Mouse (Mus musculus) midbrain, embryonic 13.5 days (tissue): ENCODE data around the gene Cab39l. TPM values are rescaled to one million over a fixed set of nuclear protein-coding genes. Genes with fewer than 3 reads are reported as not detected.
"Not testable (repeated sequence)": the region's sequence is repeated elsewhere in the genome, so short reads cannot be mapped to it uniquely, and the experiment has no call there.

Source experiments
- ATAC-seq: fragments of 200-750 bp; cut with Nextera tagmentation; 2 replicates; pipeline ENCODE4 v1.8.0; 2017; ENCODE audit warnings: mild to moderate bottlenecking, moderate TSS enrichment, moderate library complexity
- H3K27ac ChIP-seq: fragments of 300-500 bp; sonication (generic); 2 replicates; pipeline ENCODE4 v1.5.1; 2015; ENCODE audit warnings: inconsistent platforms, mild to moderate bottlenecking, moderate library complexity
- H3K27me3 ChIP-seq: fragments of 300-500 bp; sonication (generic); 2 replicates; pipeline ENCODE4 v1.6.1; 2015; ENCODE audit warnings: mild to moderate bottlenecking, inconsistent platforms
- H3K36me3 ChIP-seq: fragments of 300-500 bp; sonication (generic); 2 replicates; pipeline ENCODE4 v1.6.1; 2015; ENCODE audit warnings: mild to moderate bottlenecking, inconsistent platforms
- H3K4me1 ChIP-seq: fragments of 300-500 bp; sonication (generic); replicated peaks from 2 replicates; pipeline ENCODE4 v1.6.1; 2015; ENCODE audit warnings: inconsistent platforms
- H3K4me2 ChIP-seq: fragments of 300-500 bp; sonication (generic); replicated peaks from 2 replicates; pipeline ENCODE4 v1.6.1; 2015; ENCODE audit warnings: moderate library complexity, mild to moderate bottlenecking, inconsistent platforms
- H3K4me3 ChIP-seq: fragments of 300-500 bp; sonication (generic); replicated peaks from 2 replicates; pipeline ENCODE4 v1.5.1; 2015; ENCODE audit warnings: mild to moderate bottlenecking, inconsistent platforms
- H3K9ac ChIP-seq: fragments of 300-500 bp; sonication (generic); replicated peaks from 2 replicates; pipeline ENCODE4 v1.6.1; 2015; ENCODE audit warnings: mild to moderate bottlenecking, inconsistent platforms
- H3K9me3 ChIP-seq: fragments of 300-500 bp; sonication (generic); 2 replicates; pipeline ENCODE4 v1.6.1; 2016; ENCODE audit warnings: mild to moderate bottlenecking, inconsistent platforms
- WGBS: fragments of 180-500 bp; shearing (Covaris S2); methylation state at CpG from one replicate; pipeline ENCODE4 v1.1.7; 2015; 5-methylcytosine and 5-hydroxymethylcytosine counted together
- polyA plus RNA-seq: library from polyadenylated mRNA; unstranded; fragments of >200 nt; fragmentation: Nextera tagmentation; extraction: Ambion mirVana; gene quantifications from 2 replicates; pipeline ENCODE4 v1.2.1, GENCODE M21; 2015

Cab39l gene
- polyA plus RNA-seq, 1 experiment from 2014 or later: 25.3 TPM

DNA sequence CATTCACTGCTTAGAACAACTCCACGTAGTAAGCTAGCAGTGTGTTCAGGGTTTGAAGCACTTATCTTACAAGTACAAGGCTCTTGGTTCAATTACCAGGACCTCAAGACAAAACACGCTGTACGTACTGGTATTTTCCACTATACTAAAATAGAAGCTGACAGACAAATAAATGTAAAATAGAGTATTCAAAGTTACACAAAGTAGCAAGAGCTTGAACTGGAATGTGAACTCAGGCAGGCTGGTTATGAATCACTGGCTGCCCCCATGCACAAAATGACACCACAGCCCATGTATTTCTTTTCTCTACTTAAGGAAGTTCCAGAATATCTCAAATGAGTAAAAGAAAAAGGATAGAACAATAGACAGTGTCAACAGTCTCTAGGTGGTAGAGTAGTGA is 154.2 kb downstream of the Cab39l start:
- Histone ChIP-seq H3K4me3 (no peak overlapping the region), H3K4me1 (peaks cover 13% of the 10 kb centered on the region), H3K9ac (no peak overlapping the region), H3K36me3 (peaks cover 25% of the 10 kb centered on the region), H3K4me2 (no peak overlapping the region), H3K9me3 (no peaks in the 10 kb centered on the region), H3K27ac (no peak overlapping the region), H3K27me3 (no peaks in the 10 kb centered on the region)
- ATAC-seq: no peak
- 92% methylated on average over 3 of the region's 3 CpGs for WGBS

DNA sequence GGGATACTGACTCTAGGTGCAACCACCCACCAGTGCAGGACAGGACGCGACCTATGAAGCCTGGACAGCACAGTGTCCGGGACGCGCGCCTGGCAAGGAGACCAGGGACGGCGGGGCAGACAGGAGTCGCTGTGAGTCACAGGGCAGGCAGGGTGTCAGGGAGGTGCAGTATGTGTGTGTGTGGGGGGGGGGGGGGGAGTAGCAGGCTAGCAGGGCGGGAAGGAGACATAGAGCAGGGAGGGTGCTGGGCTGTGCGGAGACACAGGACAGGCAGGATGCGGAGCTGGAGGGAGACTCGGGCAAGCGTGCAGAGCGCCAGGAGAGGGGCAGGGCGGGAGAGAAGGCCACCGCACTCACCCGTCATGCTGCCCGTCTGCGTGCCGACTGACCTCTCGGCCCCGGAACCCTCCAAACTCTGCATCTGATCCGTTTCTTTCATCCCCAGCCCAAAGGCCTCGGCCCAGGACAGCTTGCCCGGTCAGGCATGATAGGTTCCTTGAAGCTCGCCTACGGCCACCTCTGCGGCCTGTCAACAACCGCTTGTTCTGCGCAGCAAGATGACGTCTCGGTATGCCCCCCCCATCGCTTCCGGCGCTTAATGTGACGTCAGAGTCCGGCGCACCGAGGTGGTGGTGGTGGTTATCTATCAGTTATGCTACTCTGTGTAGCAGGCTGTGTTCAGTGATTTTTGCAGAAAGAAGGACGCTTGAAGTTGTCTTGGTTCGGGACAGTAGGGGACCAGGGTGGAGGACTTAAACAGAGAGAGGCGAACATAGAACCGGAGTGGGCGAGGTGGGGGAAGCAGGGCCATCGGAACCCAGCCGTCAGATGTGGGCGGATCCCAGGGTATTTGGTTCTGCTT is 156.9 kb downstream of the Cab39l start, which contains the start of gene Cdadc1:
TSS of gene Cdadc1 (minus strand) at position 562 of the 862 bp plus-strand sequence.
- Histone ChIP-seq H3K36me3 (peaks cover 8% of the 10 kb centered on the region; the same call in 1 of the 2 replicates), H3K27ac (peak within 1 kb of the TSS; percentile 62), H3K4me3 (peak within 1 kb of the TSS; percentile 94), H3K9ac (peak within 1 kb of the TSS; percentile 89), H3K4me1 (peaks cover 13% of the 10 kb centered on the region), H3K27me3 (0 out of 2 replicates have a peak, but pooled peaks cover 2% of the 10 kb centered on the region), H3K4me2 (peak within 1 kb of the TSS; percentile 94), H3K9me3 (no peaks in the 10 kb centered on the region)
- ATAC-seq: peak; percentile 94
- WGBS: under 1% methylated on average over 44 of the region's 48 CpGs

- peak; percentile 41; the same call in 1 of the 2 replicates for ATAC-seq
- H3K4me2 ChIP-seq: peak overlapping the region; percentile 60
- peak overlapping the region; percentile 89 for H3K9ac ChIP-seq
- H3K4me3 ChIP-seq: peak overlapping the region; percentile 94
- WGBS: 3% methylated on average over 8 of the region's 8 CpGs
- H3K27ac ChIP-seq: peak overlapping the region; percentile 62
- H3K36me3 ChIP-seq: peaks cover 6% of the 10 kb centered on the region; the same call in 1 of the 2 replicates
- peaks cover 13% of the 10 kb centered on the region for H3K4me1 ChIP-seq
- H3K27me3 ChIP-seq: 0 out of 2 replicates have a peak, but pooled peaks cover 8% of the 10 kb centered on the region
- H3K9me3 ChIP-seq: no peaks in the 10 kb centered on the region
Observed at GRCm38 (mm10) chr14:59598260-59598627, 157.5 kb downstream of the Cab39l start.

- 82% methylated on average over 5 of the region's 5 CpGs for WGBS
- no peak overlapping the region for H3K4me3 ChIP-seq
- no peak overlapping the region for H3K4me2 ChIP-seq
- no peaks in the 10 kb centered on the region for H3K4me1 ChIP-seq
- 0 out of 2 replicates have a peak, but pooled peaks cover 8% of the 10 kb centered on the region for H3K27me3 ChIP-seq
- ATAC-seq: no peak
- H3K36me3 ChIP-seq: no peaks in the 10 kb centered on the region
- H3K27ac ChIP-seq: no peak overlapping the region
- H3K9me3 ChIP-seq: no peaks in the 10 kb centered on the region
- no peak overlapping the region for H3K9ac ChIP-seq
Observed at GRCm38 (mm10) chr14:59604002-59604645, 163.4 kb downstream of the Cab39l start.

DNA sequence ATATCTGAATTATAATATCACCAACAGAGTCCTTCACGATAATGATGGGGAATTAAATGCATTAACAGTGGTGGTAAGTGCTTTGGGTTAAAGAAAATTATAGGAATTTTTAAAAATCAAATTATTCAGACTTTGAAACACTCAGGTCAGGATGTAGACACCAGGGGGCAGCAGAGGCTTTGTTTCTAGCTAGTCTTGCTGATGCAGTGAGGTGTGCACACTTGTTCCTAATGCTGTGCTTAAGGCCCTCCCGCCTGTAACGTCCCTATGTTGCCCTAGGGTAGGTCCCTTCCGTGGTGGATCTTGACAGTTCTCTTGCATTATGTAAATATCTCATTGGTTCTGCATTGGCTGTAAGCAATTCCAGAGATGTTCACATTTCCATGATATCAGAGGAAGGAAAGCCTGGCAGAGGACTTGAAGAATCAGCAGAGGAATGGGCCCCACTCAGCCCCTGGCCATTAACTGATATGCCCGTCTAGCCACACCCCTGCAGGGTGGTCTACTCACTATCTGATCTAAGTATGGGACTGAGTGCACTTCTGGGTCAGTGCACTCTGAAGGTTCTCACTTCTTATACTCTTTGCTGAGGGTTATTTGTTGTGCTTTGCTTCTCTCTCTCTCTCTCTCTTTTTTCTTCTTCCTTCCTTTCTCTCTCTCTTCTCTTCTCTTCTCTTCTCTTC is 165.0 kb downstream of the Cab39l start:
- 0 out of 2 replicates have a peak, but pooled peaks cover 8% of the 10 kb centered on the region for H3K27me3 ChIP-seq
- no peaks in the 10 kb centered on the region for H3K36me3 ChIP-seq
- no peaks in the 10 kb centered on the region for H3K4me1 ChIP-seq
- no peak overlapping the region for H3K9ac ChIP-seq
- no peak overlapping the region for H3K27ac ChIP-seq
- ATAC-seq: peak; percentile 83
- H3K4me2 ChIP-seq: no peak overlapping the region
- 25% methylated on average over 5 of the region's 5 CpGs for WGBS
- no peak overlapping the region for H3K4me3 ChIP-seq
- no peaks in the 10 kb centered on the region for H3K9me3 ChIP-seq

- H3K4me1 ChIP-seq: no peaks in the 10 kb centered on the region
- no peak overlapping the region for H3K4me3 ChIP-seq
- WGBS: 52% methylated on average over 3 of the region's 3 CpGs
- no peaks in the 10 kb centered on the region for H3K9me3 ChIP-seq
- H3K9ac ChIP-seq: no peak overlapping the region
- ATAC-seq: no peak
- 0 out of 2 replicates have a peak, but pooled peaks cover 8% of the 10 kb centered on the region for H3K27me3 ChIP-seq
- H3K36me3 ChIP-seq: no peaks in the 10 kb centered on the region
- H3K4me2 ChIP-seq: no peak overlapping the region
- H3K27ac ChIP-seq: no peak overlapping the region
Observed at GRCm38 (mm10) chr14:59607021-59607420, 166.2 kb downstream of the Cab39l start.

GRCm38 (mm10) chr14:59612920-59613625 is 172.3 kb downstream of the Cab39l start:
- Histone ChIP-seq H3K36me3 (no peaks in the 10 kb centered on the region), H3K27me3 (peaks cover 8% of the 10 kb centered on the region; the same call in 1 of the 2 replicates), H3K9ac (no peak overlapping the region), H3K9me3 (no peaks in the 10 kb centered on the region), H3K4me1 (no peaks in the 10 kb centered on the region), H3K4me3 (no peak overlapping the region), H3K27ac (no peak overlapping the region), H3K4me2 (no peak overlapping the region)
- WGBS: 61% methylated on average over 14 of the region's 14 CpGs
- ATAC-seq: no peak

- H3K9ac ChIP-seq, H3K9me3 ChIP-seq, H3K4me1 ChIP-seq, H3K4me2 ChIP-seq, H3K36me3 ChIP-seq, ATAC-seq, H3K27ac ChIP-seq, H3K27me3 ChIP-seq, H3K4me3 ChIP-seq: not testable (repeated sequence)
- 85% methylated on average over 3 of the region's 3 CpGs for WGBS
Observed at GRCm38 (mm10) chr14:59614149-59614548, 173.4 kb downstream of the Cab39l start.

GRCm38 (mm10) chr14:59616802-59617201 is 176.0 kb downstream of the Cab39l start:
- WGBS: 33% methylated on average over 7 of the region's 7 CpGs
- H3K9ac ChIP-seq: no peak overlapping the region
- H3K36me3 ChIP-seq: no peaks in the 10 kb centered on the region
- no peak overlapping the region for H3K4me3 ChIP-seq
- ATAC-seq: no peak
- no peak overlapping the region for H3K27ac ChIP-seq
- H3K27me3 ChIP-seq: peaks cover 12% of the 10 kb centered on the region; the same call in 1 of the 2 replicates
- H3K4me1 ChIP-seq: no peaks in the 10 kb centered on the region
- no peaks in the 10 kb centered on the region for H3K9me3 ChIP-seq
- no peak overlapping the region for H3K4me2 ChIP-seq

DNA sequence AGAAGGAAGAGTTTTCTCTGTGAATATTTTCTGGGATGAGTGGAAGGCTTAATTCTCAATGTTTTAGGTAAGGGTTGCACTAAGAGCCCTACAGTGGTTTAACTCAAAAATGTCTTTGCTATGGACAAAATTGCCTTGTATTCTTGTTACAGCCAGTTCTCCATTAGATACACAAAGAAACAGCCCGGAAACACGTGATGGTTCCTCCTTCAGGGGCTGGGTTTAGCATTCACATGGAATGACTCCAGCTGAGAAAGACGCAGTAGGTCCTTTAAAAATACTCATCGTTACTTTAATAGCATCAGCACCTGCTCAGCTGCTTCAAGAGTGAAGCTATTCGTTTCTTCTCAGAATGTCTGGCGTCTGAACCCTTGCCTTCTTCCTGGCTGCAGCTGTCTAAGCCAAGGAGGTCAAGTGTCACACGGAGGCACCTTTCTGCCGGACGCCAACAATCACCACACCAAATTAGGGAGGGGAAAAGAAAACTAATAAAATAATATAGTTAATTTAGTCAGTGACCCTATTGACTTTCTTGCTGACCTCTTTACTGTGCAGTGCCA is 183.6 kb downstream of the Cab39l start:
- no peak for ATAC-seq
- H3K4me3 ChIP-seq: no peak overlapping the region; the same call in 1 of the 2 replicates
- H3K4me2 ChIP-seq: peak overlapping the region; percentile 81

More for the DNA sequence above, 183.6 kb downstream of the Cab39l start:
- H3K9me3 ChIP-seq: no peaks in the 10 kb centered on the region
- H3K4me1 ChIP-seq: peaks cover 27% of the 10 kb centered on the region
- H3K27me3 ChIP-seq: peaks cover 48% of the 10 kb centered on the region
- H3K27ac ChIP-seq: no peak overlapping the region
- 39% methylated on average over 9 of the region's 9 CpGs for WGBS
- H3K36me3 ChIP-seq: no peaks in the 10 kb centered on the region
- no peak overlapping the region for H3K9ac ChIP-seq
